Mouse (Mus musculus) cerebellum, adult 18-20 months (tissue): ENCODE data around the gene Slc38a9.

Source experiments
- DNase-seq, 2 experiments: peaks; one replicate each; pipeline ENCODE4 v3.0.0; 2021

Gene Slc38a9

GRCm38 (mm10) chr13:112772252-112772651 lies 111.7 kb downstream of the Slc38a9 start:
- DNase-seq: no peak

- DNase-seq: no peak
These were observed 112.3 kb downstream of the Slc38a9 start for GRCm38 (mm10) chr13:112772861-112773260.

GRCm38 (mm10) chr13:112773991-112774675 lies 113.6 kb downstream of the Slc38a9 start:
- DNase-seq: no peak

GRCm38 (mm10) chr13:112775856-112776255 lies 115.3 kb downstream of the Slc38a9 start:
- no peak for DNase-seq

- no peak for DNase-seq
These were observed 117.9 kb downstream of the Slc38a9 start for GRCm38 (mm10) chr13:112778407-112778806.

GRCm38 (mm10) chr13:112785305-112785704 lies 124.8 kb downstream of the Slc38a9 start:
- DNase-seq: no peak

- DNase-seq: no peak
These were observed 125.6 kb downstream of the Slc38a9 start for GRCm38 (mm10) chr13:112786142-112786541.

- no peak for DNase-seq
These were observed 126.5 kb downstream of the Slc38a9 start for GRCm38 (mm10) chr13:112786942-112787533.
